Mouse (Mus musculus) hematopoietic stem cell, adult 5-6 weeks (primary cell): Measurements from ENCODE around the gene Taf12. TPM values are rescaled to one million over a fixed set of nuclear protein-coding genes. Genes with fewer than 3 reads are reported as not detected.
A peak's percentile ranks its signal among the peaks of the same experiment; 100 is the strongest.
"Not testable (repeated sequence)": the region's sequence is repeated elsewhere in the genome, so short reads cannot be mapped to it uniquely, and the experiment has no call there.

Experiments
- ATAC-seq, 2 experiments: fragments of 125-278 bp in 1 of 2; replicated peaks in 1 of 2; 2 replicates each; pipeline ENCODE4 v1.8.0; 2016 to 2017; ENCODE audit warnings: inconsistent platforms in 2 of 2, mild to moderate bottlenecking in 2 of 2, moderate number of reproducible peaks in 2 of 2, low read depth in 1 of 2, moderate TSS enrichment in 1 of 2; ENCODE audit not compliant: low FRiP score in 2 of 2, poor library complexity in 2 of 2, severe bottlenecking in 2 of 2, insufficient read depth in 1 of 2, low TSS enrichment in 1 of 2
- total RNA-seq: library from RNA; stranded (forward); fragments of 172-1452, 232-1000 nt; gene quantifications from 2 replicates; pipeline ENCODE4 v1.2.3, GENCODE M21; 2017

Gene Taf12
- total RNA-seq, 1 experiment from 2014 or later: 44.1 TPM

- no peak for ATAC-seq
Measured at GRCm38 (mm10) chr4:132263313-132263712, 10.9 kb upstream of the Taf12 start.

- ATAC-seq: no peak
Measured at GRCm38 (mm10) chr4:132266835-132267349, 7.3 kb upstream of the Taf12 start.

- ATAC-seq: peak in 1 of 2 experiments; percentile 20; a peak in 3 of 4 replicates
Measured at GRCm38 (mm10) chr4:132268871-132269739, 5.1 kb upstream of the Taf12 start.

- ATAC-seq: peak; percentile 70 to 74
Measured at GRCm38 (mm10) chr4:132269740-132270560, 4.2 kb upstream of the Taf12 start.

- no peak for ATAC-seq
Measured at GRCm38 (mm10) chr4:132273166-132273565, 1.0 kb upstream of the Taf12 start.

- no peak for ATAC-seq
Measured at GRCm38 (mm10) chr4:132275949-132276348, 1.8 kb downstream of the Taf12 start.

GRCm38 (mm10) chr4:132288840-132289239 lies 14.7 kb downstream of the Taf12 start:
- ATAC-seq: not testable (repeated sequence)

- no peak for ATAC-seq
Measured at GRCm38 (mm10) chr4:132291056-132291455, 16.9 kb downstream of the Taf12 start.

- no peak for ATAC-seq
Measured at GRCm38 (mm10) chr4:132291624-132292335, 17.6 kb downstream of the Taf12 start.

GRCm38 (mm10) chr4:132292988-132293387 lies 18.8 kb downstream of the Taf12 start:
- ATAC-seq: no peak

- no peak for ATAC-seq
Measured at GRCm38 (mm10) chr4:132293682-132294240, 19.6 kb downstream of the Taf12 start.

- no peak for ATAC-seq
Measured at GRCm38 (mm10) chr4:132295696-132296390, 21.7 kb downstream of the Taf12 start.

GRCm38 (mm10) chr4:132299849-132300248 lies 25.7 kb downstream of the Taf12 start:
- ATAC-seq: no peak

- no peak for ATAC-seq
Measured at GRCm38 (mm10) chr4:132301486-132301885, 27.3 kb downstream of the Taf12 start.

GRCm38 (mm10) chr4:132301965-132302938 lies 28.1 kb downstream of the Taf12 start:
- ATAC-seq: no peak
